Mouse (Mus musculus) megakaryocyte-erythroid progenitor cell, adult 5-6 weeks (primary cell): ENCODE measurements around the gene Rdm1. TPM values are rescaled to one million over a fixed set of nuclear protein-coding genes. Genes with fewer than 3 reads are reported as not detected.
"Not testable (repeated sequence)": the region's sequence is repeated elsewhere in the genome, so short reads cannot be mapped to it uniquely, and the experiment has no call there.

Experiments
- ATAC-seq: replicated peaks from 2 replicates; pipeline ENCODE4 v1.8.0; 2016; ENCODE audit warnings: mild to moderate bottlenecking, inconsistent platforms; ENCODE audit not compliant: severe bottlenecking, poor library complexity, low FRiP score, low TSS enrichment
- total RNA-seq, 2 experiments: library from RNA; stranded (forward) in 1 of 2; stranded (reverse) in 1 of 2; fragments of 200-1000, 215-1000 nt in 1 of 2; fragments of >200 nt in 1 of 2; fragmentation: Nextera tagmentation in 1 of 2; gene quantifications; 2 replicates each; pipeline ENCODE4 v1.2.3; 2014 to 2017

Rdm1 gene
- total RNA-seq (2014; fragmentation: Nextera tagmentation): 13.0 and 21.8 TPM in 2 replicates
- 2.0 and 5.3 TPM in 2 replicates for total RNA-seq (2017)

DNA sequence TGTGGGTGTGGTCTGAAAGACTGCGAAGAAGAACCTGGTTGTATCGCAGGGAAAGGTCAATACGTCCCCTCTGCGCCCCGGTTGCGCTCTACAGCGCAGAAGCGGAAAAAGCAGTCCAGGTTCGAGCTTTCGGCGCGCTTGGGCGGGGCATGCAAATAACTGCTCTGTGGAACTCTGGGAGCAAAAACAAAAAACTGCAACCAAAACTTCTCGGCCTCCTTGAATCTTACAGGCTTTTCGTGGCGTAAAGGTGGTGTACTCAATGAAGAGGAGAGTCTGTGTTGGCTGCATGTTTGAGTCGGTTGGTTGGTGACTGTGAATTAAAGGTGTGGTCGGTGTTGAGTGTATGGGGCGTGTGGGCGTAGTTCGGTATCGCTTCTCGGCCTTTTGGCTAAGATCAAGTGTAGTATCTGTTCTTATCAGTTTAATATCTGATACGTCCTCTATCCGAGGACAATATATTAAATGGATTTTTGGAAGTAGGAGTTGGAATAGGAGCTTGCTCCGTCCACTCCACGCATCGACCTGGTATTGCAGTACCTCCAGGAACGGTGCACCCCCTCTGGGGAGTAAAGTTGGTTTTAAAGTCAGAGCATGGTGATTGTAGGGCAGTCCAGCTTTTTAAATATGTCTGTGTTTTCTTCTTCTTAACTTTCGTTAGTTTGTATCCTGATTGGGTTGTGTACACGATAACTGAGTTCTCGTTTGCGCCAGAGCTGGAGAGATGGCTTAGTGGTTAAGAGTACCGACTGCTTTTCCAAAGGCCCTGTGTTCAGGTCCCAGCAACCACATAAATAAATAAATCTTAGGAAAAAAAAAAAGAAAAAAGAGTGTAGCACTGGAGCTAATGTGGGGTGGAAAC, at the start of gene Rdm1:
Gene Rdm1, plus strand, starts transcription at position 201 of the 862 bp plus-strand sequence.
- peak; percentile 74 for ATAC-seq

DNA sequence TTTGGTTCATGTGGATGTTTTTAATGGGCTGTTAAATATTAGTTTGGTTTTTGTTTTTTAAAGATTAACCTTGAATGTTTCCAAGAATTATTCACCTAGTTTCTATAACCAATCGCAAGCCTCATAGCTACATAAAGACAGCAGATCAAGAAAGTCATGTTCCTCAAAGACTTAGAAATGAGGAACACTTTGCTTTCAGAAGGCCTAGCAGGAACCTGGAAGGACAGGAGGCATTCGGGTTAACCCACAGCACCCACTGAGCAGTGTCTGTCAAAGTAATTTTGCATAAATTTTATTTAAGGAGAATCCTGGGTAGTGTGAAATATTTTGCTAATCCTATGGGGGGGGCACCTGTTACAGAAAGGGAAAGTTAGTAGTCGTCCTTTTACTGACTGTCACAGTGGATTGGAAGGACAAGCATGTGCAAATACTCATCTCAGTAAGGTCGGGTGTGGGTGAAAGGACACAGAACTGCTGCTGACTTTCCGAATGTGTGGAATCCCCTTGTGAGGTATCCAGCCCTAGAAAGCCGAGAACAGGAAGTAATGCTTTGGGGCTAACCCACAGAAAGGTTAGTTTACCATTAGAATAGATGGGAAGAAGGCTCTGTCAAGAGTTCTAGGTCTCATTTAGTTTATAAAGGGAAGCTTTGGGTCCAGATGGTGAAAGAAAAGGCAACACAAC, 45.8 kb upstream of the Rdm1 start:
- ATAC-seq: no peak

DNA sequence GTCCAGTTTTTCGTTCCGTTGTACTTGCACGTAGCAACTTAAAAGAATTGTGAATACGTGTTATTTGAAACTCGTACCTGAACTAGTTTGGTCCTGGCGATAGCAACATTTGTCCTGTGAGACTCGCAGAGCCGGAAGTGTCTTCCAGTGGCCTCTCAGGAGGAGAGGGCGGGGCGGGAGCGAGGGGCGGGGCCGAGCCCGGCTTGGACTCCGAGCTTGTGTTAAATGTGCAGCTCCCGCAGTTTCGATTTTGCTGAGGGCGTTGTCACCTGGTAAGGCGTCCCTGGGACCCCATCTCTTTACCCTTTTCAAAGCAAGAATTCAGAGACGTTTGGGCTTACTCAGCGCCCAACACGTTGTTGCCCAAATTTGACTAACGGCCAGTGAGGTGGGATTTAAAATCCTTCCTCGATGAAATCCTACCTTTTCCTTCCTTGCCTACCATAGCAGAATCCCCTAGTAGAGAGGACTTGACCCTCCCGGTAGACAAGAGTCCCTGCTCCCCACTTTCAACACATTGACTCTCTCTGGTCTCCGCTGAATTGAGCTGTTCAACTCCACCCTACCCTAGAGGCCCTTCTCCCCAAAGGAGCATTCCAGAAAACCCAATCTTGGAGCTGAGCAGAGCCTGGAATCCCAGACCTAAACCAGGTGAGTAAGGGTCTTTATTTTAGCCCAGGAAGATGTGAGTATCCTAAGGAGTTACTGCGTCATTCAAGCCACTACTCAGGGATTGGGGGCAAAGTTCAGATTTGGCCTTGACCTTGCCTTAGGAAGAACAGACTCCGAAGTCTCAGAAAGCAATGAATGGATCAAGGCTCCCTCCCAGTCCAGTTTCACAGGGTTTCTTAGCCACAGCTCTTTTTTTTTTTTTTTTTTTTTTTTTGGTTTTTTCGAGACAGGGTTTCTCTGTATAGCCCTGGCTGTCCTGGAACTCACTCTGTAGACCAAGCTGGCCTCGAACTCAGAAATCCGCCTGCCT, 44.6 kb upstream of the Rdm1 start, which contains the start of gene Tmem106a:
Gene Tmem106a, plus strand, starts transcription at position 189 of the 982 bp plus-strand sequence.
- peak; percentile 89 for ATAC-seq

DNA sequence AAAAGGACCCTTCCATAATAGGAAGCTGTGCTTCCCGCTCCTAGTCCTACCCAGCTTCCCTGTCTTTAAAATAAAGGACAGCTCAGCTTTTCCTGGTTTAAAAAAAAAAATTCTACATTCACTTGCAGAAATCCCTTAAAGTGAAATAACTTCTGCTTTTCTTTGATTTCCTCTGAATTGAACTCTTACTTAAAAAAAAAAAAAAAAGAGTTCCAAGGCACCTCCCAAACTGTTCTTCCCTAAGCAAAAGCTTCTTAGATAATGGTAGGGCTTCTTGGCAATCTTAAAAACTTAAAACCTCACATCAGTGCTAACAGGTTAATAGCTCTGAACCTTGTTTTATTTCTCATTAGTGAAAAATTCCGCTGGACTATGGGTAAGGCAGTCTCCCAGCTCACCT, 43.8 kb upstream of the Rdm1 start:
- ATAC-seq: no peak

DNA sequence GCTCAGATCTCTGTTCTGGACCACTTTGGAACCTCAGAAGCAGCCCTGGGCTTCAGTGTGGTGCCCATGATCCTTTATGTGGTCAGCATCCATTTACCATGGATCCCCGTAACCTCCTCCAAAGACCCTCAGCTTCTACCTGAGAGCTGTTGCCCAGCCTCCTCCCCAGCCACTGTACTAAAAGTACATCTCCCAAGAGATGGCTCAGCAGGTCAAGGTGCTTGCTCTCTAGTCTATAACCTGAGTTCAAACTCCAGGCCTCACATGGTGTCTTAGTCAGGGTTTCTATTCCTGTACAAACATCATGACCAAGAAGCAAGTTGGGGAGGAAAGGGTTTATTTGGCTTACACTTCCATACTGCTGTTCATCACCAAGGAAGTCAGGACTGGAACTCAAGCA, 42.0 kb upstream of the Rdm1 start:
- not testable (repeated sequence) for ATAC-seq

DNA sequence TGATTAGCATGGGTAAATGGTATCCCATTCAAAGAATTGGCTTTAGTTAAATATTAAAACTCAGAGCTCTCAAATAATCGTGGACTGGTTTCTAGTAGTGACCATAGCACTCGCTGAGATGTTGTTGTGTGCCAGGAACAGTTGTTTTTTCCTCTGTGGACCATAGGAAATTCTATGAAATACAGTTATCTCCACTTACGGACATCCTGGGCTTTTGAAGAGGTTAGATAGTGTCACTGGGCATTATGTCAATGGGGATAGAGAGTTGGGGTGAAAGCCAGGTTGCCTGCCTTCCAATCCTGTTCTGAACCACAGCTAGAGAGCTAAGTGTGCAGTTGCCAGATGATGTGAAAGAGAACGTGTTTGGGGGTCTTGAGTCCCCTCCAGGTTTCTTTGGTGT, 41.2 kb upstream of the Rdm1 start:
- ATAC-seq: no peak

DNA sequence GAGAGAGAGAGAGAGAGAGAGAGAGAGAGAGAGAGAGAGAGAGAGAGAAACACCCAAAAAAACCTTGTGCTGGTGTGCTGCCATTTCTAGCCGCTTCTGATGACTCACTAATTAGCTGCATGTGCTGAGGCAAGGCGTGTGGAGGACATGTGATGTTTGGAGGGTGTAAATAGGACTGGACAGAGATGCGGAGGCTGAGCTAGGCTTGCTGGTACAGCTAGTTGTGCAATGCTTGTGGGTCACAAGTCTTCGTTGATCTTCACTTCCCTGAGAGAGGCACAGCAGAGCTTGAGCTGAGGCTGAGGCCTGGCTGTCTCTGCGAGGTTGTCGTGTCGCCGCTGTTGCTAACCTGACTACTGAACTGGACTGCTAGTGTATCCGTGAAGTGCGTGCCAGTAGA, 39.3 kb upstream of the Rdm1 start:
- ATAC-seq: no peak

DNA sequence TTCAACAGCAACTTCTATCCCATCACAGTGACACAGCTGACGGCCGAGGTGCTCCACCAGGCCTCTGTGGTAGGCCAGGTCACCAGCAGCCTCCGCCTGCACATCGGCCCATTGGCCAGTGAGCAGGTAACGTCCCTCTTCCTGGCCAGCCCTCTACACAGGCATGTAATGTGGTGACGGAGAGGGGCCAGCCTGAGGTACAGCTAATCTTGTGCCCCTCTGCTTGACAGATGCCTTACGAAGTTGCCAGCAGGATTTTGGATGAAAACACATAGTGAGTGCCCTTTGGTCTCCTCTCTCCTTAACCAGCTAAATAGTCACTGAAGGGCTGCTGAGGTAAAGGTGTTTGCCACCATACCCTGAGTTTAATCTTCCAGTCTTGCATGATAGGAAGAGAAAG, 38.1 kb upstream of the Rdm1 start:
- ATAC-seq: no peak

DNA sequence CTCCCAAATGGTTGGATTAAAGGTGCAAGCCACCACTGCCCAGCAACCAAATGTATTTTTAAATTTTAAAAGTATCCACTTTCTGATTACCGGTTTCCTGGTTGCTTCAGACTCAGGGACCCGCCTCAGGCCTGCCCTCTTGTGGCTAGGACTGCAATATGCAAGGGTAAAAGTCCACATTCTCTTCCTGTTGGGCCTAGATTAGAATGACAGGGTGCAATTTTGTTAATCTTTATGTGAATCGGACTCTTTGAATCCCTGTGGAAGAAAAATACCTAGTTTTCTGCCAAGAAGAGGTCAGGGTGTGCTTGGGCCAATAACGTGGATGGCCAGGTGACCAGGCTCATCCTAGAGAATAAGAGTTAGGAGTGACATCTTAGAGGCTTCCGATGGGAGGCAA, 37.6 kb upstream of the Rdm1 start:
- peak; percentile 87 for ATAC-seq

DNA sequence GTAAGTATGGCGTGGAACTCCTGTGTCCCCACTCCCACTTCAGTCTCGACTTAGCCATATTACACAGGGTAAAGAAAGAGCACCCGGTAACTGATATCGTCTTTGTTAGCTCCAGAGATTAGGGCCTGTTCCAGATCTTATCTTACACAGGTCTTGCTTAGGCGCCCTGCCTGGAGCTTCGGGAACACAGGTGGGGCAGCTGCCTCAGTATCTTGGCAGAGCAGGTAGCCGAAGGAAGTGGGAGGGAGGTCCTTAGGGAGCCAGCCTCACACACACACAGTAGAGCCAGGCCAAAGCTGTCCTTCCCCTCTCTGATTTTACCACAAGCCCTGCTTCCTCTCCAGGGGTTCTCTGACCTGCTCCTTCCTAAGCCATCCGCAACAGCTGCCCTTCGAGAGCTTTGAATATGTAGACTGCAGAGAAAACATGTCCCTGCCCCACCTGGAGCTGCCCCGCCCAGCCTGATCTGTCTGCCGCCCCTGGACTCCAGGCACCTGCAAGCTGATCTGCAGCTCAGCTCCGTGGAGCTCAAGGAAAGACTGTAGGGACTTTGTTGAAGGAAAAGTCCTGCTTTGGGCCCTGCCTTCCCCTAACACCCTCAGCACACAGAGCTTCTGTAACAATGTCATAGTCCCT, 36.9 kb upstream of the Rdm1 start:
- no peak; the same call in 1 of the 2 replicates for ATAC-seq

DNA sequence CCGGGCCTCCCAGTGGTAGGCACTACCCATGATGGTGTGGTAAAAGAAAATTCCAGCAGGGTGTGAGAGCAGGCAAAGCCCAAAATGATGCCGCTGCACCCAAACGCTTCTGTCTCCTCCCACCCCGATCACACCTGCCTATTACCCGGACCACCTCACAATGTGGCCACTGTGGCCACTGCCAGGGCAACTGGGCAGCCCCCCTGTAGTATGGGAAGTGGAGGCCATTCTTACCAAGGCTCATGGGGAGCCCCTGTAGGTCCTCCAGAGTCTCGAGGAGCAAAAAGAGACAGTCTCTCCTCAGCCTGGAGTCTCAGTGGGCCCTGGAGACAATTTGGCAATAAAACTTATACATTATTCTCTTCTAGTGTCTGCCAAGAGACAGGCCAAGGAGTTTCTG, 27.8 kb upstream of the Rdm1 start, which contains the start of gene Gm11634:
Gene Gm11634, minus strand, starts transcription at position 101 of the 400 bp plus-strand sequence.
- no peak for ATAC-seq

DNA sequence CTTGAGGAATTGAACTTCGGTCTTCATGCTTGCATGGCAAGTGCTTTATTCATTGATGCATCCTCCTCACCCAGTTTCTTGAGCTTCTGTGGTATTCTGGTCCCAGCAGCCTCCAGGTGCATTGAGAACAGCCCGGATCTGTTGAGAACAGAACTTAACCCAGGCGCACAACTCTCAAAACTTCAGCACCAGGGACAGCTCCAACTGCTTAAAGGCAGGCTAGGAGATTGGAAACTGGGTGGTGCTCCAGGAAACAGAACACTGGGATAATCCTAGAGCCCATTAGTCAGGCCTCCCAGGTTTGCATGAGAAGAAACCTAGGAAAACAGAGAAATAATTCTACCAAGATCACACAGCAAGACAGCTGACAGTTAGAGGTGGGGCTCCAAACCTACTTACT, 24.5 kb upstream of the Rdm1 start:
- 0 out of 2 replicates have a peak, but pooled peaks have one; percentile 22 for ATAC-seq

DNA sequence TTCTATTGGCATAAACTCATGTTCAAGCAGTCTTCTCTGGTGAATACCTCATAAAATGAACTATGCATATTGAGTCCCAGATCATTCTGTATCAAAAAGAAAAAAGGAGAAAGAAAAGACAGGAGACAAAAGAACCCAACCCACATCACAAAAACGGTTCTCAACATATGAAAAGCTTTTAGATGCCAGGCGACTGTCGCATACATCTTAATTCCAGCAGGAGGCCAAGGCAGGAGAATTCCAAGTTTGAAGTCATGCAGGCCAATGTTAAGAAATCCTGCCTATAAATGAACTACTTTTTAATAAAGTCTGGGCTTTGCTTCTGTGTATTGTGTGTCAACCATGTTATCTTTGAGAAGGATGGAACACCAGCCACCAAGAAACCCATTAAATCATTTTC, 22.9 kb upstream of the Rdm1 start:
- ATAC-seq: 0 out of 2 replicates have a peak, but pooled peaks have one; percentile 1

DNA sequence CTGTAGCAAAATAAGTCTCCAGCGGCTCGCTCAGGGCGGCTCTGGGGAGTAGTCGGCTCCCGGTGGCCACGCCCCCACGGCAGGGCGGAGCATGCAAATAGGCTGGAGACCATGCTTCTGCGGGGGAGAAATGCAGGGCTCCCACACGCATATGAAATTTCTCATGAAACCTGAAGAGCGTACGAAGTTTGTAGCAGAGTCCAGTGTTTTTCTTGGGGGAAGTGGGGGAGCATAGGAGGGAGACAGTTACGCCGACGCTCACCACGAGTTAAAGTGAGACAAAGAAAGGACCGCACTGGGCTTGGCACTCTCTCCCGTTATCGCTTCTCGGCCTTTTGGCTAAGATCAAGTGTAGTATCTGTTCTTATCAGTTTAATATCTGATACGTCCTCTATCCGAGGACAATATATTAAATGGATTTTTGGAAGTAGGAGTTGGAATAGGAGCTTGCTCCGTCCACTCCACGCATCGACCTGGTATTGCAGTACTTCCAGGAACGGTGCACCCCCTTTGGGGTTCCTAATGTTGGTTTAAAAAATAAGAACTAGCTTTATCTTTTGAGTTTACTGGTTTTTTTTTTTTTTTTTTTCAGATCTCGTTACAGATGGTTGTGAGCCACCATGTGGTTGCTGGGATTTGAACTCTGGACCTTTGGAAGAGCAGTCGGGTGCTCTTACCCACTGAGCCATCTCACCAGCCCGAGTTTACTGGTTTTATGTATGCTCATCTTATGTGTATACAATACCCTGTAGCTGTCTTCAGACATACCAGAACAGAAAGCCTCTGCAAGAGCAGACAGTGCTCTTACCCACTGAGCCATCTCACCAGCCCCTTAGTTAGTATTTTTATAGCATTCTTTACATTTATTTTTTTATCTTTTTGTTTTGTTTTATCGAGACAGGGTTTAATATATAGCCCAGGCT, 22.2 kb upstream of the Rdm1 start:
- peak; percentile 93 for ATAC-seq

DNA sequence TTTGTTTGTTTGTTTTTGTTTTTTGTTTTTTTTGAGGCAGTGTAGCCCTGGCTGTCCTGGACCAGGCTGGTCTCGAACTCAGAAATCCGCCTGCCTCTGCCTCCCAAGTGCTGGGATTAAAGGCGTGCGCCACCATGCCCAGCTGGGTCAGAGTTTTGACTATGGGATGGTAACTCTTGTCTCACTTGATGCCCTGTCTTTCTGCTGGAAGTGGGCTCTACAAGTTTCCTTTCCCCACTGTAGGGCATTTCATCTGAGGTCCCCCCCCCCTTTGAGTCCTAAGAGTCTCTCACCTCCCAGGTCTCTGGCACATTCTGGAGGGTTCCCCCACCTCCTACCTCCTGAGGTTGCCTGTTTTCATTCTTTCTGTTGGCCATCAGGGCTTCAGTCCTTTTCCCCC, 19.9 kb upstream of the Rdm1 start:
- ATAC-seq: not testable (repeated sequence)

DNA sequence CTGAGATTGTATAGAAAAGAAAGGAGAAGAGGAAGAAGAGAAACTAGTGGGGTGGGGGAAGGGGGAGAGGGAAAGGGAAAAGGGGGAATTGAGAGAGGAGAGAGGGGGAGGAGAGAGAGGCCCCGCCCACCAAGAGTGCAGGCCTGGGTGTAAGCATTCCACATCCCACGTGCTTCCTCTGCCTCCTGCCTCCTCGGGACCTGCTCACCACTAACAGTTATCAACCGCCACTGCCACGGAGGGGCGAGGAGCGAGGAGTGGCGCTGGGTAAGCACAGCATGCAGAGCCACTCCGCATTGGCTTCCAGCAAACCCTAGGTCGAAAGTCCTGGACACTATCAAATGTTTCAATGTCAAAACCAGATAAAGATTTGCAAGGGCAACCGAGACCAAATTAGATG, 16.6 kb upstream of the Rdm1 start:
- peak; percentile 57; the same call in 1 of the 2 replicates for ATAC-seq

DNA sequence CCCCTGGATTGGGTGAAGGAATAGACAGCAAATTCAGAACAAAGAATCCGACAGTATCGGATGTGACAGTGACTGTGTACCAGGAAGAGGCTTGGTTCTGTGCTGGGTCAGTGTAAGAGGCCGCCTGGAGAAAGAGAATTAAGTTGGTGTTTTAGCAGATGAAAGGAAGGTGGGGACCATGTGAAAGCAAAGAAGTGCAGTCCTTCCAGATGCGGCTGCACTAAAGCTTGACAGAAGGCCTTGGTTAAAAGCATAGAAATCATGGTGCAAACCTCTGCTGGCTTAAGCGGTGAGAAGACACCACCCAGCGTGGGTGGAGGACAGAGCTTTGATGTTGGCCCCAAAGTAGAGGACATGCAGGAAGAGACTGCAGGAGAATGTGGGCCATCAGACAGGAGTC, 13.4 kb upstream of the Rdm1 start:
- no peak for ATAC-seq

DNA sequence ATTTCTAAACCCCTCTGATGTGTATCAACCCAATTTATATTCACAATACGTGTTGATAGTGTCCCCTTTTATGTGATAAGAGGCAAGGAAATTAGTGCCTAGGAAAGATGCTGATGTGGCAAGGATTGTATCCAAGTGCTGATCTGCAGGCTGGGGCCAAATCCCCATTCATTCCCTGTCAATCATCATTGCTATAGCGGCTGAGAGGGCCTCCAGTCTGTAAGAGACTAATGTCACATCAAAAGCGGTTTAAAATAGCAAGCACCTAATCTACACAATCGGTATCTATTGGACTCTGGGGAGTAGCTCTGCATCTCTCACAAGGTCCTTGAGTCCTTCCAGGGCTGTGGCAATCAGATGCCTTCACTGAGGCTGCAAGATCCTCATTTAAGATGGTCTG, 12.9 kb upstream of the Rdm1 start:
- no peak for ATAC-seq
